Mouse (Mus musculus) intestine, postnatal 0 days (tissue): ENCODE measurements around the gene Add2. TPM values are rescaled to one million over a fixed set of nuclear protein-coding genes. Genes with fewer than 3 reads are reported as not detected.

Experiments used
- ATAC-seq: fragments of 200-750 bp; cut with Nextera tagmentation; 2 replicates; pipeline ENCODE4 v1.8.0; 2017; ENCODE audit warnings: mild to moderate bottlenecking, moderate TSS enrichment, moderate library complexity
- H3K27ac ChIP-seq: fragments of 300-500 bp; sonication (generic); 2 replicates; pipeline ENCODE4 v1.5.1; 2014; ENCODE audit warnings: mild to moderate bottlenecking, low read depth, low read length, moderate library complexity
- H3K27me3 ChIP-seq: fragments of 300-500 bp; sonication (generic); replicated peaks from 2 replicates; pipeline ENCODE4 v1.6.1; 2014; ENCODE audit warnings: low read length, mixed read lengths; ENCODE audit not compliant: control insufficient read depth, insufficient read depth
- H3K36me3 ChIP-seq: fragments of 300-500 bp; sonication (generic); 2 replicates; pipeline ENCODE4 v1.6.1; 2014; ENCODE audit warnings: mild to moderate bottlenecking, moderate library complexity; ENCODE audit not compliant: control insufficient read depth, insufficient read depth
- H3K4me1 ChIP-seq: fragments of 300-500 bp; sonication (generic); replicated peaks from 2 replicates; pipeline ENCODE4 v1.6.1; 2014; ENCODE audit warnings: antibody characterized with exemption, low read length, mixed read lengths; ENCODE audit not compliant: control insufficient read depth, insufficient read depth
- H3K4me2 ChIP-seq: fragments of 300-500 bp; sonication (generic); replicated peaks from 2 replicates; pipeline ENCODE4 v1.6.1; 2014; ENCODE audit warnings: low read depth, mild to moderate bottlenecking, moderate library complexity
- H3K4me3 ChIP-seq: fragments of 300-500 bp; sonication (generic); 2 replicates; pipeline ENCODE4 v1.5.1; 2014; ENCODE audit warnings: low read depth, low read length
- H3K9ac ChIP-seq: fragments of 300-500 bp; sonication (generic); 2 replicates; pipeline ENCODE4 v1.6.1; 2014; ENCODE audit warnings: mild to moderate bottlenecking, low read depth, low read length
- H3K9me3 ChIP-seq: fragments of 300-500 bp; sonication (generic); 2 replicates; pipeline ENCODE4 v1.6.1; 2016; ENCODE audit warnings: mixed run types; ENCODE audit not compliant: control insufficient read depth
- CTCF ChIP-seq: sonication (generic); IDR thresholded peaks from 2 replicates; pipeline ENCODE4 v1.5.1; 2016; ENCODE audit warnings: low read depth, mild to moderate bottlenecking, control low read depth, antibody characterized with exemption, moderate library complexity
- WGBS: fragments of 180-500 bp; shearing (Covaris S2); extraction: QIAGEN DNeasy Blood & Tissue Kit; methylation state at CpG from one replicate; pipeline ENCODE4 v1.1.7; 2014; 5-methylcytosine and 5-hydroxymethylcytosine counted together
- polyA plus RNA-seq: library from polyadenylated mRNA; unstranded; fragments of >200 nt; fragmentation: Nextera tagmentation; extraction: Ambion mirVana; gene quantifications from 2 replicates; pipeline ENCODE4 v1.2.1, GENCODE M21; 2015

Gene Add2
- polyA plus RNA-seq, 1 experiment from 2014 or later: 2.0 TPM

DNA sequence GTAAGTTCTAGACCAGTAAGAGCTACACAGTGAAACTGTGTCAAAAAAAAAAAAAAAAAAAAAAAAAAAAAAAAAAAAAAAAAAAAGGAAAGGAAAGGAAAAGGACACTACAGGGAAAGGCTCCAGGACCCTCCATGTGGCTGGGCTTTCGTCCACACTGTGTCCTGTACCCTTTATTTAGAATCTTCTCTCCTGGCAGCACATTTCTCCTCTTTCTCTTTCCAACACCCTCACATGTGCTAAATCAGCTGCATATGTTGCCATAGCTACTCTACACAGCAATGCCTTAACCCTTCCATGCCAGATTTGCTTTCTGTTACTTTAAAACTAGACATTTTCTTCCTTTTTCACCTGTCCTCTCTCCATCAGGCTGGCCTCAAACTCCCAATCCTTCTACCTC is 11.7 kb downstream of the Add2 start:
- no peaks in the 10 kb centered on the region for H3K9me3 ChIP-seq
- no peak for TF ChIP-seq CTCF
- H3K36me3 ChIP-seq: no peaks in the 10 kb centered on the region
- H3K4me1 ChIP-seq: no peaks in the 10 kb centered on the region
- no peak for ATAC-seq
- WGBS: 67% methylated on average over 1 of the region's 1 CpGs
- no peak overlapping the region for H3K27ac ChIP-seq
- no peaks in the 10 kb centered on the region for H3K27me3 ChIP-seq
- no peak overlapping the region for H3K4me3 ChIP-seq
- no peak overlapping the region for H3K9ac ChIP-seq
- H3K4me2 ChIP-seq: no peak overlapping the region

DNA sequence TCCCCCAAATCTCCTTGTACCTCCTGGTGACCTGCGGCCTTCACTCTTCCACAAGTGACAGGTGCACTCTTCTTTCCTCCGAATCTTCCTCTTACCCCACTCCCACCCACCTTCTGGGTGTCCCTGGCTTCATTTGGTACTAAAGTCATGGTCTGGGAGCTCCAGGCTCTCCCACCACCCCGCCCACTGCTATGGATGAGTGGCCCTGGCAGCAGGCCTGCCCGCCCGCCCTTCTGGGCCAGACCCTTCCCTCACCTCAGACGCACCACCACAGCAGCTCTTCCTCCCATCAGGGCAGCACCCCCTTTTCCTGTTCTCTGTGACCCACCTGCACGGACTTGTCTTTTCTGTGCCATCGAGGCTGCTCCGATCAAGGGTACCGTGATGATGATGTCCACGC is 19.0 kb downstream of the Add2 start:
- Histone ChIP-seq H3K9ac (no peak overlapping the region), H3K4me3 (no peak overlapping the region), H3K4me1 (0 out of 2 replicates have a peak, but pooled peaks cover 16% of the 10 kb centered on the region), H3K27me3 (no peaks in the 10 kb centered on the region), H3K4me2 (no peak overlapping the region), H3K36me3 (no peaks in the 10 kb centered on the region), H3K27ac (no peak overlapping the region), H3K9me3 (no peaks in the 10 kb centered on the region)
- no peak for TF ChIP-seq CTCF
- 97% methylated on average over 11 of the region's 11 CpGs for WGBS
- no peak for ATAC-seq

DNA sequence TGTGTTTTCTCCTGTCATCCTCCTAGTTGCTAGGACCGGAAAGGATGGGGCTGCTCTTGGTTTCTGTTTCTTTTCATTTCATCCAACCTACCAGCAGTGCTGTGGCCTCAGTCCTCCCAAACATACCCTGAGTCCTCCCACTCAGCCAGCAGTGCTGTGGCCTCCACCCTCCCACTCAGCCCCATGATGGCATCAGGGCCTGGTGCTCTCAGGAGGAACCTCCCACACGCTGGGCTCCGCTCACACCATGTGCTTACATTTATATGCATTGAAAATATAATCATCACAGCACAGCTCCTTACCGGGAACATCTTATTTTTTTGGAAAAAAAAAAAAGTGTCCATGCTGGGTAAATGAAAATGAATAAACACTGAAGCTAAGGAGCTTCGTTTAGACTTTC is 20.0 kb downstream of the Add2 start:
- H3K4me1 ChIP-seq: 0 out of 2 replicates have a peak, but pooled peaks cover 16% of the 10 kb centered on the region
- no peak overlapping the region for H3K27ac ChIP-seq
- H3K36me3 ChIP-seq: no peaks in the 10 kb centered on the region
- no peak overlapping the region for H3K9ac ChIP-seq
- no peak overlapping the region for H3K4me3 ChIP-seq
- WGBS: 78% methylated on average over 5 of the region's 5 CpGs
- H3K4me2 ChIP-seq: no peak overlapping the region
- H3K27me3 ChIP-seq: no peaks in the 10 kb centered on the region
- H3K9me3 ChIP-seq: no peaks in the 10 kb centered on the region
- no peak for TF ChIP-seq CTCF
- no peak for ATAC-seq

DNA sequence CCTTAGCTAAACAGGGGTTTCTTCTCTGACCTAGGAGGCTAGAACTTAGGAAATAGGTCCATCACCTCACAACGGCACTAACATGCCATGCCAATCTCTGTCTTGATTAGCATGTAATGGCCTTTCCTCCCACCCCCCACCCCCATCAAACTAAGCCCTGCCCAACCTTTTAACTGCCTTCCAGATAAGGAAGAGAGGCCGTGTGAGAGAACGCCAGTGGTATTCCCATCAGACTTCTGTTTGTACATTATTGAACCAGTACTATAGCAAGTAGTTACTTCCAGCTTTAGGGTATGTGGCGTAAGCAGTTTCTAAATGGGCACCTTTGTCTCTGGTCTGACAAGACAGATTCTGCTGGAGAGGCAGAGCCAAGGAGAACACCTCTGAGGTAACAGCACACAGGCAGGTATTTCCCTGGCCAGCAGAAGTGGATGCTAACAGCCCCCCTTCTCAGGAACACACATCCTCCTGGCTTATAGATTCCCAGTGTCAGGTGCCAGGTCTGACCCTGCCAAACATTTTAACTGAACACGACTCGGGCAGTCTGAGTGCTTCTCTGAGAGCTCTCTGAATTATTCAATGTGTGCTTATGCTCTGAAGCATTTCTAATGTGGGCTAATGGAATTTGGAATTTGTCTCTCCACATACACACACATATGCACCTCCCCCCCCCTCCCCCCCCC is 22.2 kb downstream of the Add2 start:
- WGBS: 29% methylated on average over 6 of the region's 6 CpGs
- no peak for ATAC-seq
- H3K36me3 ChIP-seq: no peaks in the 10 kb centered on the region

DNA sequence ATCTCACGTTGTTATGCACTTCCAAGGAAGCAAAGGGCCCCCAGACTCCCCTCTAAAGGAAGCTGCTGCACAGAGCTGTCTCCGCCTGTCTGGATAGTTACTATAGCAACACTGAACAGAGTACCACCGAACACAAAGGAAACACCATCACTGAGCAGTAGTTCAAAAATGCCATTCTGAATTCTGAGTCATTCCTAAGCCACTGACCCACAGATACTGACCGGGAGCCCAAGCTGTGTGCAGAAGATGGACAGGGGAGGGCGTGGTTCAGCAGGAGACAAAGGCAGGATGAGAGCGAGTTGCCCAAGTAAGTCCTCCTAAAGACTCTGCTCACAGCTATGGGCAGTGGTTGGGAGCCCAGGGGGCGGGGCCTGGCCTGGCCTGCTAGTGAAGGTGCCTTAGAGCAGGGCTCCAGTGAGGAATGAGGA is 23.6 kb downstream of the Add2 start:
- no peak overlapping the region for H3K4me2 ChIP-seq
- H3K4me1 ChIP-seq: 0 out of 2 replicates have a peak, but pooled peaks cover 16% of the 10 kb centered on the region
- H3K27me3 ChIP-seq: no peaks in the 10 kb centered on the region
- no peak overlapping the region for H3K27ac ChIP-seq
- no peak overlapping the region for H3K9ac ChIP-seq
- 30% methylated on average over 7 of the region's 7 CpGs for WGBS
- ATAC-seq: no peak
- H3K4me3 ChIP-seq: no peak overlapping the region
- no peaks in the 10 kb centered on the region for H3K36me3 ChIP-seq
- H3K9me3 ChIP-seq: no peaks in the 10 kb centered on the region
- TF ChIP-seq CTCF: no peak

More for the DNA sequence above, 22.2 kb downstream of the Add2 start:
- no peaks in the 10 kb centered on the region for H3K9me3 ChIP-seq
- 0 out of 2 replicates have a peak, but pooled peaks cover 16% of the 10 kb centered on the region for H3K4me1 ChIP-seq
- TF ChIP-seq CTCF: no peak
- H3K9ac ChIP-seq: no peak overlapping the region
- H3K4me3 ChIP-seq: no peak overlapping the region
- no peaks in the 10 kb centered on the region for H3K27me3 ChIP-seq
- no peak overlapping the region for H3K27ac ChIP-seq
- peak overlapping the region; percentile 37 for H3K4me2 ChIP-seq

DNA sequence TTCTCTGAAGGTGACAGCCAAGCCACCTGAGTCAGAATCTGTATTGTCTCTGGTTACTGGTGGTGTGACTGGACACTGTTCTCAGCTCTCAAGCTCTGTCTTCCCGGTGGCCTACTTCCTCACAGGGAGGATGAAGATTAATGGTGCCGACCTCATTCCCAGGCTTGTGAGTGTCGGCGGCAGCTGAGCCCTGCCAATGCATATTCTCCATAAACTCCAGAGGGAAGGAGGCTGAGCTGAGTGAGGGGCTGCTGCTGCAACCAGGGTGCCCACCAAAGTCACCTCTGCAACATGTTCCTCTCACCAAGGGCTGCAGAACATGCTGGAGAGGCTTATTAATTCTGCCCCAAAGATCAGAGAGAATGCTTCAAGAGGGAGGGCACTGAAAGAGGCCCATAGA is 24.1 kb downstream of the Add2 start:
- no peak overlapping the region for H3K4me2 ChIP-seq
- no peak overlapping the region for H3K4me3 ChIP-seq
- no peak for ATAC-seq
- WGBS: 56% methylated on average over 4 of the region's 4 CpGs
- H3K9me3 ChIP-seq: no peaks in the 10 kb centered on the region
- H3K4me1 ChIP-seq: 0 out of 2 replicates have a peak, but pooled peaks cover 16% of the 10 kb centered on the region
- TF ChIP-seq CTCF: no peak
- no peaks in the 10 kb centered on the region for H3K36me3 ChIP-seq
- H3K27ac ChIP-seq: no peak overlapping the region
- no peak overlapping the region for H3K9ac ChIP-seq
- no peaks in the 10 kb centered on the region for H3K27me3 ChIP-seq
